ENCODE assay signal across 9 mouse cellular contexts in genomic region chr13:51420861-51421260, GRCm38 (mm10).
"Had no signal": no experiment of that assay in that cellular context is flagged by ENCODE, and none has a peak within 500 bp of the region (broad histone marks: within the 10 kb centered on the region; RNA-seq: fewer than 3 reads in every experiment).

No protein-coding gene starts in this region.

- H3K27ac ChIP-seq: kidney, embryonic 15.5 days; limb, embryonic 13.5 days; liver, embryonic 14.5 days; midbrain, embryonic 12.5 days; neural tube, embryonic 13.5 days had no signal

- DNase-seq: kidney, adult 2 months; kidney, postnatal 14 days; lung, adult 18-20 months; thymus, postnatal 4 days had no signal

- H3K4me3 ChIP-seq: kidney, embryonic 15.5 days; limb, embryonic 13.5 days; midbrain, embryonic 12.5 days; neural tube, embryonic 13.5 days had no signal
